In genomic region chrX:142540264-142540663, GRCm38 (mm10) we compare ENCODE assay signal across 8 mouse cellular contexts.
DNase-seq lines count a peak whose midpoint lies in the region; ATAC-seq lines count a peak whose summit lies in the region.

No protein-coding gene starts in this region.

- peak; percentile 64 for DNase-seq in CD4-positive, CD25-positive, alpha-beta regulatory T cell, adult 2 months (ENCODE audit: low read depth, low spot score)
- peak; percentile 74 for DNase-seq in cerebellum, adult 9-10 months
- DNase-seq in forelimb bud, embryonic 11.5 days (ENCODE audit: low read depth, low spot score) = peak; percentile 74
- DNase-seq in layer of hippocampus, adult 9-10 months (ENCODE audit: low spot score) = peak; percentile 22
- DNase-seq in right cerebral cortex, adult 2 months (ENCODE audit: low spot score in 2 of 2) = peak; percentile 37 to 69

- H3K9me3 ChIP-seq in hindbrain, embryonic 12.5 days (replicated peaks) = no peaks in the 10 kb centered on the region

- H3K4me3 ChIP-seq in hindbrain, embryonic 12.5 days = no peak overlapping the region

- H3K4me2 ChIP-seq in hindbrain, embryonic 12.5 days (replicated peaks) = no peak overlapping the region

- ATAC-seq in CD4-positive, CD25-positive, alpha-beta regulatory T cell, adult 4 months = no peak
- peak; percentile 46; the same call in 1 of the 2 replicates for ATAC-seq in hindbrain, embryonic 12.5 days (ENCODE audit: low FRiP score)
- peak; percentile 77 for ATAC-seq in megakaryocyte progenitor cell, adult 5-6 weeks (replicated peaks; ENCODE audit: poor library complexity)

- no peaks in the 10 kb centered on the region for H3K36me3 ChIP-seq in hindbrain, embryonic 12.5 days

- H3K9ac ChIP-seq in hindbrain, embryonic 12.5 days = no peak overlapping the region

- H3K27me3 ChIP-seq in hindbrain, embryonic 12.5 days = peaks cover 9% of the 10 kb centered on the region; the same call in 1 of the 2 replicates

- no peak overlapping the region for H3K27ac ChIP-seq in hindbrain, embryonic 12.5 days

- WGBS in hindbrain, embryonic 12.5 days = 18% methylated on average over 7 of the region's 7 CpGs

- no peaks in the 10 kb centered on the region for H3K4me1 ChIP-seq in hindbrain, embryonic 12.5 days

Comparison
In these comparisons a context has a peak if more than half of its experiments do, and no peak if none do; other contexts are left out.
1. DNase-seq: peak in every context shown above with its lines; median percentile 74 in cerebellum, adult 9-10 months; 74 in forelimb bud, embryonic 11.5 days; 64 in CD4-positive, CD25-positive, alpha-beta regulatory T cell, adult 2 months; 53 in right cerebral cortex, adult 2 months; 22 in layer of hippocampus, adult 9-10 months.